Mouse (Mus musculus) CD4-positive, CD25-positive, alpha-beta regulatory T cell, adult 2 months (primary cell): Measurements from ENCODE around the gene St3gal2.
"Not testable (repeated sequence)": the region's sequence is repeated elsewhere in the genome, so short reads cannot be mapped to it uniquely, and the experiment has no call there.

Source experiments
- DNase-seq: peaks from one replicate; pipeline ENCODE4 v3.0.0-alpha.2; 2012; ENCODE audit warnings: low read depth, low spot score

Gene St3gal2

GRCm38 (mm10) chr8:110911576-110912570, 7.8 kb upstream of the St3gal2 start:
- DNase-seq, result peak; percentile 28

- DNase-seq, result no peak
Observed at GRCm38 (mm10) chr8:110917415-110917814, 2.3 kb upstream of the St3gal2 start.

- no peak for DNase-seq
Observed at GRCm38 (mm10) chr8:110918027-110918426, 1.7 kb upstream of the St3gal2 start.

- no peak for DNase-seq
Observed at GRCm38 (mm10) chr8:110918460-110918859, 1.3 kb upstream of the St3gal2 start.

GRCm38 (mm10) chr8:110920032-110920772, 480 bp downstream of the St3gal2 start:
- DNase-seq, result no peak

- DNase-seq, result no peak
Observed at GRCm38 (mm10) chr8:110920773-110921277, 1.1 kb downstream of the St3gal2 start.

GRCm38 (mm10) chr8:110921492-110922230, 1.9 kb downstream of the St3gal2 start:
- DNase-seq, result no peak

GRCm38 (mm10) chr8:110925691-110926140, 6.0 kb downstream of the St3gal2 start:
- DNase-seq, result no peak

- no peak for DNase-seq
Observed at GRCm38 (mm10) chr8:110926690-110927089, 7.0 kb downstream of the St3gal2 start.

- no peak for DNase-seq
Observed at GRCm38 (mm10) chr8:110928435-110928834, 8.7 kb downstream of the St3gal2 start.

- peak; percentile 61 for DNase-seq
Observed at GRCm38 (mm10) chr8:110929066-110929465, 9.3 kb downstream of the St3gal2 start.

GRCm38 (mm10) chr8:110929672-110930071, 9.9 kb downstream of the St3gal2 start:
- DNase-seq, result not testable (repeated sequence)

GRCm38 (mm10) chr8:110931176-110931939, 11.6 kb downstream of the St3gal2 start:
- no peak for DNase-seq

GRCm38 (mm10) chr8:110932444-110932843, 12.7 kb downstream of the St3gal2 start:
- no peak for DNase-seq

- no peak for DNase-seq
Observed at GRCm38 (mm10) chr8:110933272-110933671, 13.6 kb downstream of the St3gal2 start.

- DNase-seq, result no peak
Observed at GRCm38 (mm10) chr8:110936217-110936616, 16.5 kb downstream of the St3gal2 start.

- peak; percentile 82 for DNase-seq
Observed at GRCm38 (mm10) chr8:110938882-110939589, 19.3 kb downstream of the St3gal2 start.

- no peak for DNase-seq
Observed at GRCm38 (mm10) chr8:110940682-110941452, 21.1 kb downstream of the St3gal2 start.

GRCm38 (mm10) chr8:110941453-110941948, 21.8 kb downstream of the St3gal2 start:
- DNase-seq, result no peak
